Mouse (Mus musculus) induced T-regulatory cell, adult 2 months (primary cell): ENCODE measurements at regions not wholly inside any gene's neighbourhood (a gene's known extent, or its start where the extent isn't known, plus 50 kb on each side); places are given as distances from the start of the nearest gene placed in this dataset.

ENCODE experiments used
- DNase-seq: peaks from one replicate; pipeline ENCODE4 v3.0.0-alpha.2; 2012; ENCODE audit warnings: low read depth

- no peak for DNase-seq
These were observed 68.8 kb upstream of the Cd44 start for GRCm38 (mm10) chr2:102970221-102970620.

DNA sequence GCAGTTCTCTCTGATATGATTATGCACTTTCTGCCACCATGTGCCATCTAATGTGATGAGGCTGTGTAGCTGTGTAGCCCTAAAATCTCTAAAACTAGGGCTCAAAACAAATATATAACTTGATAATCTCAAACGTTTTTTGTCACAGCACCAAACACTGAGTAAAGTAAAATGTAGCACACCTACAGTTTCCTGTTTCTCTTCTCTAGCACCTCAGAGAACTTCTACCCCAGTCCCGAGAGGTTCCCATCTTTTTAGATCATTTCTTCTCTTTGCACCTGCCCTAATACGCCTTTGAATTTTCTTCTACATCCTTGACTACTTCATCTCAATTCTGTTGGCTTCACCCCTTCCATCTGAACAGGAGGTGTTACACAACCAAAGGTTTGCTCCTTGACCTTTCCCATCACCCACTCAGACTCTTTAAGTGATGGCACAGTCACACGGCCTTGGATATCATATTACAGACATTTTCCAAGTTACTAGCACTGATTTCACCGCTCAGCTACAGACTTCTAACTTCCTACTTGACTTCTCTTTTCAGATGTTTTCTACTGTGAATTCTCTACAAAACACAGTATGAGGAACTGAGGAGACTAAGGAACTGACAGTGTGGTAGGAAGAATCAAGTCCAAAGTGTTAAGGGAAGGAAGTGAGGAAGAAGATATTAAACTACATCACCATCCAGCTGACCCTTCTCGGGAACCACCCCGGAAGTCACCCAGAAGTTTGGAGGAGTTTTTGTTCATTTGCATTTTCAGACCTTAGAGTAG, 66.7 kb upstream of the Cd44 start:
- peak; percentile 64 for DNase-seq

DNA sequence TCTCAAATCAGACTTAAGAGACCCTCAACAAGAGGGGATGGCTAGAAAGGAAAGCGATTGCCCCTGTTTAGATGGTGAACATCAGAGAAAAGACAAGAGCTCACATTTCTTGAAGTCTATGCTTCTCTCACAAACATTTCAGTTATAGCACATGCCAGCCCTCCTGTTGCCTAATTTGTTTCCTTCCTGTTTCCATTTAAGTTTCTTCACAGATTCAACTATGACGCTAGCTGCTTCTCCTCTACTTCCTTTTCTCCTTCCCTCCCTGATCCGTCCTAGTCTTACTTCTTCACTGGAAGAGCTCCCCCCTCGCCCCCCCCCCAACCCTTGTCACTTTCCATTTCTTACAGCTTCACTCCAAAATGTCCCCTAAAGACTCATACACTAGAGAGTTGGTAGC, 66.0 kb upstream of the Cd44 start:
- no peak for DNase-seq

- no peak for DNase-seq
These were observed 57.7 kb upstream of the Cd44 start for GRCm38 (mm10) chr2:102959067-102959645.

GRCm38 (mm10) chr2:102958529-102958928, 57.1 kb upstream of the Cd44 start:
- no peak for DNase-seq

- peak; percentile 28 for DNase-seq
These were observed 56.3 kb upstream of the Cd44 start for GRCm38 (mm10) chr2:102957811-102958210.

DNA sequence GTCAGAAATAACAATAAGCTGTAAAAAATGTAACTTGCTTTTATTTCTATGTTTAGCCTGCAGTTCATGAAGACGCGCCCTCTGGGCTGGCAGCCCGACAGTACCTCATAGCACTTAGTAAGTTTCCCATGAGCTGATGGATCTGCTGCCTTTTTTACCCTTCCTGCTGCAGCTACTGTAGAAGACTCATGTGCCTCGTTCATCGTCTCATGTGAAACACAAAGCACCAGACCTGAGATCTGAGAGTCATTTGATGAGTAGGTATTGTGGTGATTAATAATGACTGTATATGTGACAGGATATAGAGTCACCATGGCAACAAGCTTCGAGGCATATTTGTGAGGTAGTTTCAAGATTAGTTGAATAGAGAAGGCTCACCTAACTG, 55.4 kb upstream of the Cd44 start:
- DNase-seq = peak; percentile 91

DNA sequence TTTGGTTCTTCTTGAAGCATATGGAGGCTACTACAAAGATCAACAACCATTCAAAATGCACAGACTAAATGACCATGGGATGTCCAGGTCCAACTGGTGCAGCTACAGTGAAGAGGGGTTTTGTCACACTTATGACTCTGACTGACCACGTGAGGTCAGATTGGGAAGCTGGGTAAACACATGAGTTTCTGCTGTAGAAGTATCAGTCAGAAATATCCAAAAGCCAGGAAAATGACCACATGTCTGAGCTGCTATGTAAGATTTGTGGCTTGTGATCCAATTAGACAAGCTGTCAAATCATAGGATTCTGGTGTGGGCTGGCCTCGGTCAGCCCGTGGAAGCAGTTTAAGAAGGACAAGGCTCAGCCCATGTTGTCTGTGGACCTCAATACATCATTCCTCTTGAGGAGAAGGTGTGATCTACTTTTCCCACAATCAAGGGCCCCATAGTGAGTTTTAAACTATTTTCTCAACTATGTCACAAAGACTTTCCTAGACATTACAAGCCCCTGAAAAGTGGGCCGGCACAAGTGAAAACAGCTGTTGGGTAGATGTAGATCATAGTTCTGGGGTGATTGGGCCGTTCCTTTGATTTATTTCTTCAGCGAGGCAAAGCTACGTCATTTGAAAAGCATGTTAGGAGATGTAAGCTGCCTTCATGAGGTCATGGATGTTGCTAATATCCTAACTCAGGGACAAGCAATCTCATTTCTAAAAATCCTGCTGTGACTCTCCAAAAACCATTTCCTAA, 54.8 kb upstream of the Cd44 start:
- no peak for DNase-seq

GRCm38 (mm10) chr2:102955232-102955631, 53.8 kb upstream of the Cd44 start:
- DNase-seq = peak; percentile 52
